Mouse (Mus musculus) ES-E14 (cell line): Measurements from ENCODE around the gene Arhgap30.

Source experiments
- HCFC1 ChIP-seq: IDR thresholded peaks from 2 replicates; pipeline ENCODE4 v1.6.1; 2012; ENCODE audit warnings: low read length, inconsistent platforms, borderline replicate concordance; ENCODE audit not compliant: insufficient read depth
- MAFK ChIP-seq: IDR thresholded peaks from 2 replicates; pipeline ENCODE4 v1.6.1; 2014; ENCODE audit warnings: mild to moderate bottlenecking, low read depth, low read length, inconsistent platforms; ENCODE audit not compliant: insufficient read depth
- ZNF384 ChIP-seq: IDR thresholded peaks from 2 replicates; pipeline ENCODE4 v1.6.1; 2012; ENCODE audit warnings: low read depth, low read length, inconsistent platforms

DNA sequence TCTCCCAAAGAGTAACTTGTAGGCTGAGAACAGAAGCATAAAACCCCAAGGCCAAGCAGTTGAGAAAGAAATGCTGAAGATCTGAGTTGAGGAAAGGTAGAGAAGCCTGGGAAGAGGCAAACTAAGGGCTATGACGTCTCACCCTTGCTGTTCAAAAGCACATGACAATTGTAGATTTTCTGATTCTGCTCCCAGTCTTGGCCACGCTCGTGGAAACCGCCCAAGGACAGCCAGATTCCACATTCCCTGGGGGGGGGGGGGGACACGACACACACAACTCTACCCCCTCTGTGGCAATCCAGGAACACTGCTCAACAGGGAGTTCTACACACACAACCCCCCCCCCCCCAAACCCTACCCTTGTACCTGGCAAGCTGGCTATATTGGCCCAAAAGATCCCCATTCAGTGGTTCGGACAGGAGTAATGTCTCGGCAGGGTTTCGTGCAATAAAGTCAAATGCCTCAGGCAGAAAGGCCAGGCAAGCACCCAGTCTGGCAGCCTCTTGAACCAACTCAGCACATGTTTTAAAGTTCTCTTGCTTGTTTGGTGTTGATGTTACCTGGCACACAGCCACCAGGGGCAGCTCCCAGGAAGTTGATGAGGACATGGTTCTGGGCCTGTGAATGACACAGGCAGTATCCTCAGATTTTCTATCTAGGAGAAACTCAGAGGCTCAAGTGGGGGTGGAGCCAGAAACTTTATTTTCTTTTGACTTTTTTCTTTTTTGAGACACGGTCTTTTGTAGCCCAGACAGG is 44.7 kb upstream of the Arhgap30 start:
- TF ChIP-seq ZNF384 (no peak), HCFC1 (no peak), MAFK (no peak)
